Mouse (Mus musculus): Measurements from ENCODE around the gene Mef2d. TPM values are rescaled to one million over a fixed set of nuclear protein-coding genes. Genes with fewer than 3 reads are reported as not detected.

Mef2d gene
- total RNA-seq, 2 experiments from 2014 or later = 206 to 210 TPM

- no peak for TF ChIP-seq CTCF (conservative IDR thresholded peaks at IDR 0.05)
- Histone ChIP-seq H3K27ac (peak overlapping the region; percentile 96), H3K4me3 (no peak overlapping the region)
- peak in 1 of 2 experiments; percentile 8 for DNase-seq (ENCODE audit: low spot score in 2 of 2)
Measured at GRCm38 (mm10) chr3:88148354-88148753, 6.2 kb downstream of the Mef2d start.

- H3K4me3 ChIP-seq = peak overlapping the region; percentile 46
- no peak for TF ChIP-seq CTCF (conservative IDR thresholded peaks at IDR 0.05)
- DNase-seq (ENCODE audit: low spot score in 2 of 2) = peak in 1 of 2 experiments; percentile 18
- H3K27ac ChIP-seq = peak overlapping the region; percentile 96
Measured at GRCm38 (mm10) chr3:88148776-88149509, 6.8 kb downstream of the Mef2d start.

- H3K27ac ChIP-seq = peak overlapping the region; percentile 96
- DNase-seq (ENCODE audit: low spot score in 2 of 2) = peak in 1 of 2 experiments; percentile 9
- no peak for TF ChIP-seq CTCF (conservative IDR thresholded peaks at IDR 0.05)
- H3K4me3 ChIP-seq = peak overlapping the region; percentile 46
Measured at GRCm38 (mm10) chr3:88149510-88149974, 7.4 kb downstream of the Mef2d start.

GRCm38 (mm10) chr3:88150061-88150998 lies 8.2 kb downstream of the Mef2d start:
- peak overlapping the region; percentile 46 for H3K4me3 ChIP-seq
- peak; percentile 81 to 82 for DNase-seq (ENCODE audit: low spot score in 2 of 2)
- H3K27ac ChIP-seq = peak overlapping the region; percentile 96
- peak; percentile 68 for TF ChIP-seq CTCF (conservative IDR thresholded peaks at IDR 0.05)

- peak overlapping the region; percentile 46 for H3K4me3 ChIP-seq
- peak in 1 of 2 experiments; percentile 52 for DNase-seq (ENCODE audit: low spot score in 2 of 2)
Measured at GRCm38 (mm10) chr3:88150999-88151364, 8.8 kb downstream of the Mef2d start.

GRCm38 (mm10) chr3:88152056-88152455 lies 9.9 kb downstream of the Mef2d start:
- peak overlapping the region; percentile 96 for H3K27ac ChIP-seq
- no peak for TF ChIP-seq CTCF (conservative IDR thresholded peaks at IDR 0.05)
- H3K4me3 ChIP-seq = peak overlapping the region; percentile 46
- peak; percentile 81 to 92 for DNase-seq (ENCODE audit: low spot score in 2 of 2)

More at GRCm38 (mm10) chr3:88150999-88151364, 8.8 kb downstream of the Mef2d start:
- no peak for TF ChIP-seq CTCF (conservative IDR thresholded peaks at IDR 0.05)
- H3K27ac ChIP-seq = peak overlapping the region; percentile 96

- Histone ChIP-seq H3K4me3 (no peak overlapping the region), H3K27ac (peak overlapping the region; percentile 96)
- TF ChIP-seq CTCF (conservative IDR thresholded peaks at IDR 0.05) = no peak
- no peak for DNase-seq (ENCODE audit: low spot score in 2 of 2)
Measured at GRCm38 (mm10) chr3:88153290-88154011, 11.3 kb downstream of the Mef2d start.

- DNase-seq (ENCODE audit: low spot score in 2 of 2) = no peak
- no peak for TF ChIP-seq CTCF (conservative IDR thresholded peaks at IDR 0.05)
- H3K4me3 ChIP-seq = no peak overlapping the region
- peak overlapping the region; percentile 63; the same call in 1 of the 2 replicates for H3K27ac ChIP-seq
Measured at GRCm38 (mm10) chr3:88154236-88154635, 12.1 kb downstream of the Mef2d start.

GRCm38 (mm10) chr3:88156817-88157216 lies 14.6 kb downstream of the Mef2d start:
- Histone ChIP-seq H3K27ac (peak overlapping the region; percentile 63), H3K4me3 (no peak overlapping the region)
- no peak for TF ChIP-seq CTCF (conservative IDR thresholded peaks at IDR 0.05)
- no peak for DNase-seq (ENCODE audit: low spot score in 2 of 2)

- H3K27ac ChIP-seq = peak overlapping the region; percentile 63; the same call in 1 of the 2 replicates
- DNase-seq (ENCODE audit: low spot score in 2 of 2) = no peak
Measured at GRCm38 (mm10) chr3:88157771-88158597, 15.8 kb downstream of the Mef2d start.

GRCm38 (mm10) chr3:88158991-88159390 lies 16.8 kb downstream of the Mef2d start:
- Histone ChIP-seq H3K27ac (peak overlapping the region; percentile 46; the same call in 1 of the 2 replicates), H3K4me3 (no peak overlapping the region)
- no peak for TF ChIP-seq CTCF (conservative IDR thresholded peaks at IDR 0.05)
- DNase-seq (ENCODE audit: low spot score in 2 of 2) = no peak

More at GRCm38 (mm10) chr3:88157771-88158597, 15.8 kb downstream of the Mef2d start:
- no peak overlapping the region for H3K4me3 ChIP-seq
- peak; percentile 80 for TF ChIP-seq CTCF (conservative IDR thresholded peaks at IDR 0.05)
